Mouse (Mus musculus) heart, adult 2 months (tissue): ENCODE measurements around the gene Tfcp2.

Experiments used
- CTCF ChIP-seq: fragments of 200-600 bp; IDR thresholded peaks from 2 replicates; pipeline ENCODE4 v1.8.1; 2022; ENCODE audit warnings: antibody characterized with exemption, mild to moderate bottlenecking, moderate library complexity
- EP300 ChIP-seq: fragments of 200-500 bp; IDR thresholded peaks from 2 replicates; pipeline ENCODE4 v1.6.1; 2011; ENCODE audit warnings: low read depth, low read length, control low read depth; ENCODE audit not compliant: insufficient read depth
- POLR2A ChIP-seq: fragments of 200-500 bp; IDR thresholded peaks from 2 replicates; pipeline ENCODE4 v1.6.1; 2011; ENCODE audit warnings: mild to moderate bottlenecking, low read depth, low read length, control low read depth; ENCODE audit not compliant: insufficient read depth

DNA sequence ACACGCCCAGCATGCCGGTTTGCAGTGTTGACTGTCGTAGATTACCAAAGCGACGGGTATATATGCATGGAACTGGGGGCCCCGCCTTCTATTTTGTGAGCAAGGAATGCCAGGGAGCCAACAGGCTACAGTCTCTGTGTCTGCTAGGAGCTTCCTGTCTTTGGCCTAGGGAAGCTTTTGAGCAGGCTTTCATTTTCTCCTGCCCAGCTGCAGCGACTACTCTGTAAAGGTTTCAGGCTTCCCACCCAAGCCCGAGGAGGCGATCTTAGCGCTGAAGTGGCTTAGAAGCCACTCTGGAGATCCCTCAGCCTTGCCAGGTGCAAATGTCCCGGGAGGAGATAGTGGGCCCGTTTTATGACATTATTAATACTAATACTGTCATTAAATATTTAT is 47.1 kb upstream of the Tfcp2 start:
- TF ChIP-seq POLR2A: peak; percentile 50; the same call in 1 of the 2 replicates
- no peak for TF ChIP-seq CTCF
- TF ChIP-seq EP300: no peak
